Mouse (Mus musculus): Measurements from ENCODE around the gene Smarcc1.

DNA sequence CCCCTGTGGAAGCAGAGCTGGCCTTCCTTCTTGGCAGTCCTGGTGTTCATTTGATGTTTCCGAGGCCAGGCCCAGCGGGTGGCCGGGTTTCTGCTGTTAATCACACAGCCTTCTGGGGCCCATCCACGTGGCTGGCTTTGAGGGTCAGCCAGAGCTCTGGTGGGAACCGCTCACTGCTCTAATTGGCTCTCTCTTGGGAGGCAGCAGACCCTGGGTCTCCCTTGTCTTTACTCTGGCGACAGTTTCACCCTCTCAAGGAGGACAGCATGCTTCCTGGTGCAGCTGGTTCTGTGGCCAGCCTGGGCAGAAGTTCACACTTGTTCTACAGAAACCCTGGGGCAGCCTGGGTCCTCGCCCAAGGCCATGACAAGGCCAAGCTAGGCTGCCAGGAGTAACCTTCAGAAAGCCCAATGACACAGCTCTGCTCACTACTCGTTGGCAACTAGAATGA, 159.9 kb downstream of the Smarcc1 start:
- no peak for TF ChIP-seq CTCF (IDR thresholded peaks at IDR 0.05; ENCODE audit: low read depth)
- no peak for TF ChIP-seq EP300 (IDR thresholded peaks at IDR 0.05; ENCODE audit: low read depth)
